ENCODE assay signal across 22 mouse cellular contexts in genomic region chr11:85660304-85660703, GRCm38 (mm10).
DNase-seq lines count a peak whose midpoint lies in the region; ATAC-seq and TF ChIP-seq lines count a peak whose summit lies in the region.
"Had no signal": no experiment of that assay in that cellular context is flagged by ENCODE, and none has a peak within 500 bp of the region (broad histone marks: within the 10 kb centered on the region; RNA-seq: fewer than 3 reads in every experiment).

No protein-coding gene starts in this region.

- 98% methylated on average over 4 of the region's 4 CpGs for WGBS in thymus, adult 2 months

- TF ChIP-seq CTCF in MEL (IDR thresholded peaks at IDR 0.05 in 2 of 3, conservative IDR thresholded peaks at IDR 0.05 in 1 of 3; ENCODE audit: control insufficient read depth in 1 of 3, insufficient read depth in 1 of 3, low read depth in 2 of 3, low read length in 3 of 3, poor library complexity in 1 of 3, severe bottlenecking in 1 of 3): no peak
- TF ChIP-seq CTCF in thymus, adult 2 months (IDR thresholded peaks at IDR 0.05; ENCODE audit: borderline replicate concordance, control insufficient read depth, extremely low read depth, insufficient read depth, low read length, poor library complexity): no peak

- H3K4me1 ChIP-seq in MEL (ENCODE audit: control insufficient read depth in 1 of 2, insufficient read depth in 2 of 2, low read length in 2 of 2): no peaks in the 10 kb centered on the region
- no peaks in the 10 kb centered on the region for H3K4me1 ChIP-seq in thymus, adult 2 months (replicated peaks; ENCODE audit: control insufficient read depth, insufficient read depth, low read length)

- no peaks in the 10 kb centered on the region for H3K79me2 ChIP-seq in MEL (ENCODE audit: control insufficient read depth, insufficient read depth, low read length, poor library complexity)

- TF ChIP-seq POLR2A in MEL (IDR thresholded peaks at IDR 0.05; ENCODE audit: control insufficient read depth in 1 of 2, insufficient read depth in 1 of 2, low read depth in 1 of 2, low read length in 2 of 2, poor library complexity in 1 of 2): no peak
- TF ChIP-seq POLR2A in thymus, adult 2 months (IDR thresholded peaks at IDR 0.05; ENCODE audit: control insufficient read depth, extremely low read depth, insufficient read depth, low read length, poor library complexity): no peak

- no peak for TF ChIP-seq RAD21 in MEL (IDR thresholded peaks at IDR 0.05; ENCODE audit: low read depth, low read length)

- no peak overlapping the region for H3K27ac ChIP-seq in MEL (ENCODE audit: control insufficient read depth, low read depth, low read length)
- no peak overlapping the region for H3K27ac ChIP-seq in thymus, adult 2 months (ENCODE audit: control insufficient read depth, insufficient read depth, low read length)

- H3K27me3 ChIP-seq in MEL (ENCODE audit: control insufficient read depth in 1 of 2, insufficient read depth in 2 of 2, low read length in 2 of 2): no peaks in the 10 kb centered on the region
- H3K27me3 ChIP-seq in thymus, adult 2 months (ENCODE audit: control insufficient read depth, insufficient read depth, low read length): no peaks in the 10 kb centered on the region
- H3K27me3 ChIP-seq: CH12.LX, Patski had no signal

- no peaks in the 10 kb centered on the region for H3K36me3 ChIP-seq in MEL (ENCODE audit: control insufficient read depth in 1 of 2, insufficient read depth in 2 of 2, low read length in 2 of 2)
- no peaks in the 10 kb centered on the region for H3K36me3 ChIP-seq in thymus, adult 2 months (ENCODE audit: control insufficient read depth, insufficient read depth, low read length)
- H3K36me3 ChIP-seq: G1E had no signal

- ATAC-seq in megakaryocyte-erythroid progenitor cell, adult 5-6 weeks (replicated peaks; ENCODE audit: low FRiP score, low TSS enrichment, poor library complexity, severe bottlenecking): 0 out of 2 replicates have a peak, but pooled peaks have one; percentile 18
- ATAC-seq: activated CD4-positive, CD25-positive, alpha-beta regulatory T cell, adult 4 months; CD4-positive, CD25-positive, alpha-beta regulatory T cell, adult 4 months; Patski had no signal

- no peak overlapping the region for H3K4me3 ChIP-seq in MEL (ENCODE audit: control insufficient read depth in 1 of 2, insufficient read depth in 1 of 2, low read depth in 2 of 2, low read length in 2 of 2)
- H3K4me3 ChIP-seq in thymus, adult 2 months (ENCODE audit: control insufficient read depth, insufficient read depth, low read length): no peak overlapping the region

- peak; percentile 61 for DNase-seq in heart, adult 11 months
- no peak for DNase-seq in heart, postnatal 25 days (ENCODE audit: low spot score)
- no peak for DNase-seq in MEL (ENCODE audit: low read depth, low spot score)
- no peak for DNase-seq in thymus, adult 2 months
- no peak for DNase-seq in adrenal gland, postnatal 36 days
- DNase-seq: adrenal gland, adult 2 months; adrenal gland, adult 8-10 months; adrenal gland, postnatal 10 days; adrenal gland, postnatal 14 days; adrenal gland, postnatal 25 days; B cell, adult 2 months; cerebellum, adult 11 months; cerebellum, adult 11-12 months; cerebellum, adult 18-20 months; cerebellum, adult 2 months; cerebellum, adult 8-10 months had no signal

- 0 out of 4 replicates have a peak, but pooled peaks of 1 of the 2 experiments have one; percentile 7 for TF ChIP-seq EP300 in MEL (IDR thresholded peaks at IDR 0.05; ENCODE audit: low read depth in 1 of 2, low read length in 2 of 2)

- intact Hi-C loops in heart, postnatal 25 days (cut with DNase I): no loop called here

- H3K9ac ChIP-seq in MEL (ENCODE audit: control insufficient read depth, low read depth, low read length, poor library complexity, severe bottlenecking): no peak overlapping the region

- H3K9me3 ChIP-seq in MEL (replicated peaks; ENCODE audit: insufficient read depth, low read length): no peaks in the 10 kb centered on the region
- H3K9me3 ChIP-seq: G1E had no signal

TF ChIP-seq in MEL, 35 proteins besides CTCF, POLR2A, EP300 and RAD21:
- TF ChIP-seq TCF12 (IDR thresholded peaks at IDR 0.05; ENCODE audit: low read depth, low read length) (0 out of 2 replicates have a peak, but pooled peaks have one; percentile 8), ZKSCAN1 (IDR thresholded peaks at IDR 0.05; ENCODE audit: low read depth, low read length) (no peak), GABPA (IDR thresholded peaks at IDR 0.05; ENCODE audit: low read depth, low read length) (no peak), MEF2A (IDR thresholded peaks at IDR 0.05; ENCODE audit: extremely low read depth, insufficient replicate concordance, low read depth, low read length, poor library complexity, severe bottlenecking) (no peak), RCOR1 (IDR thresholded peaks at IDR 0.05; ENCODE audit: low read depth, low read length) (no peak)
